Mouse (Mus musculus) thymus, adult 2 months (tissue): ENCODE measurements at regions not wholly inside any gene's neighbourhood (a gene's known extent, or its start where the extent isn't known, plus 50 kb on each side); places are given as distances from the start of the nearest gene placed in this dataset.

ENCODE experiments used
- DNase-seq: peaks from one replicate; pipeline ENCODE4 v3.0.0; 2021
- H3K27ac ChIP-seq: fragments of 200-500 bp; 2 replicates; pipeline ENCODE4 v1.5.1; 2012; ENCODE audit warnings: low read length, control low read depth; ENCODE audit not compliant: control insufficient read depth, insufficient read depth
- H3K27me3 ChIP-seq: fragments of 200-500 bp; 2 replicates; pipeline ENCODE4 v1.6.1; 2012; ENCODE audit warnings: mild to moderate bottlenecking, low read length, moderate library complexity, mixed read lengths; ENCODE audit not compliant: control insufficient read depth, insufficient read depth
- H3K36me3 ChIP-seq: fragments of 200-500 bp; 2 replicates; pipeline ENCODE4 v1.6.1; 2012; ENCODE audit warnings: mild to moderate bottlenecking, low read length, moderate library complexity; ENCODE audit not compliant: control insufficient read depth, insufficient read depth
- H3K4me1 ChIP-seq: fragments of 200-500 bp; replicated peaks from 2 replicates; pipeline ENCODE4 v1.6.1; 2012; ENCODE audit warnings: low read length; ENCODE audit not compliant: control insufficient read depth, insufficient read depth
- H3K4me3 ChIP-seq: fragments of 200-500 bp; 2 replicates; pipeline ENCODE4 v1.5.1; 2012; ENCODE audit warnings: mild to moderate bottlenecking, low read length, control low read depth, moderate library complexity; ENCODE audit not compliant: control insufficient read depth, insufficient read depth
- CTCF ChIP-seq: fragments of 200-500 bp; IDR thresholded peaks from 2 replicates; pipeline ENCODE4 v1.5.1; 2012; ENCODE audit warnings: mild to moderate bottlenecking, control low read depth, low read length, moderate library complexity, borderline replicate concordance; ENCODE audit not compliant: control insufficient read depth, poor library complexity, insufficient read depth; ENCODE audit errors: extremely low read depth
- POLR2A ChIP-seq: fragments of 200-500 bp; IDR thresholded peaks from 2 replicates; pipeline ENCODE4 v1.6.1; 2012; ENCODE audit warnings: mild to moderate bottlenecking, low read length, control low read depth, moderate library complexity; ENCODE audit not compliant: control insufficient read depth, poor library complexity, insufficient read depth; ENCODE audit errors: extremely low read depth
- WGBS: fragments of 180-500 bp; shearing (Covaris S2); methylation state at CpG from one replicate; pipeline ENCODE4 v1.1.7; 2018; 5-methylcytosine and 5-hydroxymethylcytosine counted together

DNA sequence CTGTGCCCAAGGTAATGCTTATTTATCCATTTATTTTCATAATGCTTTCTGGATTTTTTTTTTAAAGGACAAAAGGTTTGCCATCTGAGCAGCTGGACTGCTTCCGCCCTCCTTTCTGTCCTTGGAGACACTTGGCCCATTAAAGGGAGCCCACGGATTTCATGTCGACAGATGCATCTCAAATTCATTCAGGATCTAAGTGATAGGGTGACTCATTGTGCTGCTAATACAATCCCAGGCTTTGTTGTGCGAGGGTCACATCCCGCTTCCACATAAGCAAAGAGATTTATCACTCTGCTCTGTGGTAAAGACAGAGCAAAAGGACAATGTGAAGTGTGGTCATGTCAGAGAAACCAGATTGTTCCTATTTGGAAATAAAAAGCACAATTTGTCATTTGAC lies 220.8 kb downstream of the Csl start:
- H3K4me1 ChIP-seq = no peaks in the 10 kb centered on the region
- no peak overlapping the region for H3K4me3 ChIP-seq
- no peak overlapping the region for H3K27ac ChIP-seq
- DNase-seq = no peak
- TF ChIP-seq POLR2A = no peak
- no peak for TF ChIP-seq CTCF
- H3K27me3 ChIP-seq = no peaks in the 10 kb centered on the region
- WGBS = 93% methylated on average over 5 of the region's 5 CpGs
- no peaks in the 10 kb centered on the region for H3K36me3 ChIP-seq

DNA sequence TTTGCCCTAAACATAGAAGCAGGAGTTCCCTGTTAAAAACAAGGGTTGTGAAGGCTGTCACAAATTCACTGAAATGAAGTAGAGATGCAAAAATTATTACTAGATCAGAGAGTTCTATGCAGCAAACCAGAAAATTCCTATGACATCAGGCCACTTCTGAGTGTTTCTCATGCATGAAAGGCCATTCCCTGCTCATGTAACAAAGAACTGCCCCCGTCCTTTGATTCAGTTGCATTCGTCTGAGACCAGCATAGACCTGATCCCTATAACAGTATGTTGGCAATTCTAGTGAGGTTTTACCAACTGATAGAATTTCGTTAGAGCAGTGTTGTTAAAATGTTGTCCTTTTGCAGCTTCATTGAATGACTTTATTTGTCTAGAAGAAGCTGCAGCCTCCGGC lies 207.1 kb downstream of the Csl start:
- H3K4me1 ChIP-seq = no peaks in the 10 kb centered on the region
- no peak for DNase-seq
- no peak overlapping the region for H3K27ac ChIP-seq
- TF ChIP-seq CTCF = no peak
- no peak for TF ChIP-seq POLR2A
- H3K36me3 ChIP-seq = no peaks in the 10 kb centered on the region
- no peaks in the 10 kb centered on the region for H3K27me3 ChIP-seq
- 88% methylated on average over 4 of the region's 4 CpGs for WGBS
- H3K4me3 ChIP-seq = no peak overlapping the region

DNA sequence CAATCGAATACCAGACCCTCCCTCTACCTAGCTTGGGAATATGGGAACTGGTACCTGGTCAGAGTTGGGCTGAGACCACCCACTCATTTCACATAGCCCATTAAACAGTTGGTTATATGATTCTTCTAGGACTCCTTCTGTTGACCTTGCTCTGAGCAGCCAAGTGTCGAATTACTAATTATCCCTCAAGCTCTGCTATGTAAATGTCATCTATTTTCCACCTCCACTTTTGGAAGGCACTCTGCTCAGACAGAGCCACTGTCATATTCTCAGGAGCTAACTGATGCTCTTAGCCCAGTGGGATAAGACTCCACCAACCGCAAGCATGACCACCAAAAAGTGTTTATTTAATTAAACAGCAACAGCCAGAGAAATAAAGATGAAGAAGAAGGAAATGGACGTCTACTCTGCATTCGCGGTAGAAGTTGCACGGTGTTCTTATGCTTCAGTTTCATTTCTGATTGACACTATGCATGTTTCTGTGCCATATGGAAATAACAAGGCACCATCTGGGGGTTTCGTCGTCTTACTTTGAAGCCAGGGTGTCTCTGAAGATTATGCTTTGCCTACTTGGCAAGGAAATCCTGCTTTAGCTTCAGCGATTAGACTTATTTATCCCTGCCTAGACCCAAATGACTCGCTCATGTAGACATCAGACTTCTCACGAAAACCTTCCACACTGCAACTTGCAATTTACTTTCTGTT lies 206.5 kb downstream of the Csl start:
- H3K4me3 ChIP-seq = no peak overlapping the region
- TF ChIP-seq CTCF (no peak), POLR2A (no peak)
- no peak for DNase-seq
- no peaks in the 10 kb centered on the region for H3K27me3 ChIP-seq
- WGBS = 93% methylated on average over 12 of the region's 12 CpGs
- no peaks in the 10 kb centered on the region for H3K36me3 ChIP-seq
- no peaks in the 10 kb centered on the region for H3K4me1 ChIP-seq
- no peak overlapping the region for H3K27ac ChIP-seq

DNA sequence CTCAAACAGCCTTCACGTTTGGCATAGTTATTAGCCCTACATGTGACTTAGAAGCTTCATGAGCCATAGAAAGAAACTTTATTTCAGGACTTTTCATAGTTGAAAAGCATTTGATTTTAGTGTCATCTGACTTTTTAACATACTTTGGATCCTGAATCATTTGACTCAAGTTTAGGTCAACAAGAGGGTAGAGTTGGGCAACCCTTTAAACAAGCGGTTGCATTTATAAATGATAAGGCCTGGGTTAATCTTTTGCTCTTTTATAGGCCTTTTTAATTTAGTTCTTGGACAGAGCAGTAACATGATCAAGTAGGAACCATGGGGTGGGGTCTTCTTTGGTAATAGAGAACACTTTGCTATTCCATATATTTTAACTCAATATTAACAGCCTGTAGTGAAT lies 204.4 kb downstream of the Csl start:
- Histone ChIP-seq H3K4me1 (no peaks in the 10 kb centered on the region), H3K27me3 (no peaks in the 10 kb centered on the region), H3K27ac (no peak overlapping the region), H3K36me3 (no peaks in the 10 kb centered on the region), H3K4me3 (no peak overlapping the region)
- WGBS = 91% methylated on average over 2 of the region's 2 CpGs
- DNase-seq = no peak
- TF ChIP-seq CTCF (no peak), POLR2A (no peak)

DNA sequence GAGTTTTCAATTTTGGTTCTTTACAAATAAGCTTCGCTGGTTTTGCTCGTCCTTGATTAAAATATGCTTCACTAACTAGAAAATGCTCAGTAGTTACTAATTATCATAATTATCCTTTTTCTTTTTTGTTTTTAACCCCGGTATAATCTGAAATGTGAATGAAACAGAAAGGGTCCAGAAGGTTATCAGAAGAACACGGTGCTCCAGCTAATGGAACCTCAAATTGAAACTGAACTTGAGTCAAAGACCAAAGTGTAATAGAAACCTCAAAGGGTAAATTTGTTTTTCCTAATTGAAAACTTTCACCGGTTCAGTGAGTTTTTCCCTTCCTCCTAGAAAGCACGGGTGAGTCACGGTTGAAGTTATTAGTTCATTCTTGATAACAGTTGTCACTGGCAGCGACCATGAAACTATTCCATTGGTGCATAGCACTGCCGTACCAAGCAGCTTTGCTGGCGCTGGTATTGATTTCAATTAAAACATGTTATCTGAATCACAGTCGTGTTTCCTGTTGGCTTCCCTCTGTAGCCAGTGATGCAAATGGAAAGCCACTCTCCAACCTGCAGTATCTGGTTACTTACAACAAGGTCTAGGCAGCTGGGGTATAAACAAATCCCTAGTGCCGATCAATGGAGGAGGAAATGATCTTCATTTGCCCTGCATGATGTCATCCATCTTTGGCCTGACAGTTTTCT lies 203.7 kb downstream of the Csl start:
- Histone ChIP-seq H3K4me3 (no peak overlapping the region), H3K4me1 (no peaks in the 10 kb centered on the region), H3K27me3 (no peaks in the 10 kb centered on the region), H3K27ac (no peak overlapping the region), H3K36me3 (no peaks in the 10 kb centered on the region)
- TF ChIP-seq CTCF (no peak), POLR2A (no peak)
- 92% methylated on average over 12 of the region's 12 CpGs for whole genome bisulfite sequencing
- DNase-seq = no peak

DNA sequence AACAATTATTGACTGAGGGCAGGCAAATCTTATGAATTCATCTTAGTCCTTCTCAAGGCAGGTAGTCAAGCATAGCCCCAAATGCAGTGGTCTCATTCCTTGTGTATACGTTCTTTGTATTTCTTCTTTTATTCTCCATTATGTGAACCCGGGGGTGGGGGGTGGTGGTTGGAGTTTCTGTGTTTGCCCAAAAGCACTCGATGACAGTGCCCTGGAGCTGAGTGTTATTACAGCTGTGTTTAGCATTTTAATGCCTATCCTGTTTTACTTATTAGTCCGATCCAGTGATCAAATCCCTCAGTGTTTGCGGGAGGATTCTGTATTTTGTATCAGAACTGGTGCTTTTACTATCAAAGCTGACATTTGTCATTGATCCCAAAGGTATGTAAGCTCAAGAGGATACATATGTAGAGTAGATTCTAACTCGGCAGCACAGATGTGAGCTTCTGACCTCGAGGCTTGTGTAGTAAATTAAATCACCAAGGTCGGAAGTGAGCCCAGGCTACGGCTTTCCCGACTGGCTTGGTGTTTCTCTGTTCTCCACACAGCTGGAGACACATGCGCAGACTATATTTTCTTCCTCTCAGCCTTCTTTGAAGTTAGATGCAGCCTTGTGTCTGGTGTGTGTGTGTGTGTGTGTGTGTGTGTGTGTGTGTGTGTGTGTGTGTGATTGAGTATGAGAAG lies 203.0 kb downstream of the Csl start:
- no peaks in the 10 kb centered on the region for H3K4me1 ChIP-seq
- WGBS = 89% methylated on average over 11 of the region's 11 CpGs
- no peak for DNase-seq
- no peak overlapping the region for H3K27ac ChIP-seq
- H3K27me3 ChIP-seq = no peaks in the 10 kb centered on the region
- no peak overlapping the region for H3K4me3 ChIP-seq
- TF ChIP-seq CTCF = no peak
- no peak for TF ChIP-seq POLR2A
- no peaks in the 10 kb centered on the region for H3K36me3 ChIP-seq

DNA sequence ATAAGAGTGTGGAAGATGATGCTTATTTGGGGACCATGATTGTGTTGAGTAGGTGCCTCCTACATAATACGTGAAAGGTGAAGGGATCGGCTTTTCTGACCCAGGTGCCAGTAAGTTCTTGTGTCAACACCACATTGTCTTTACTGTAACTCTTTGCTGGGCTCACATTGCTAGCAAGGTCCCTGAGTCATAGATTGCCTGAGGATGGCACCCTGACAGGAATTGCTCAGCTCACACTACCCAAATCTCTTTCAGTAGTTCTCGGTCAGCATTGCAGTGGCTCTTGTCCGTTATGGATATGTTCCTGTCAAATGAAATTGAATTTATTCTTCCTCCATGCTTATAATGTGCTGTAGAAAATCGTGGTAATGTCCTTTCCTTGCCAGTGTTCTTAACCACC lies 200.8 kb downstream of the Csl start:
- WGBS = 89% methylated on average over 5 of the region's 5 CpGs
- H3K4me3 ChIP-seq = no peak overlapping the region
- H3K4me1 ChIP-seq = no peaks in the 10 kb centered on the region

More for the DNA sequence above, 200.8 kb downstream of the Csl start:
- DNase-seq = no peak
- no peak for TF ChIP-seq POLR2A
- no peak for TF ChIP-seq CTCF
- Histone ChIP-seq H3K36me3 (no peaks in the 10 kb centered on the region), H3K27me3 (no peaks in the 10 kb centered on the region), H3K27ac (no peak overlapping the region)
